Mouse (Mus musculus): ENCODE results near the gene Nfatc3. TPM values are rescaled to one million over a fixed set of nuclear protein-coding genes. Genes with fewer than 3 reads are reported as not detected.

The Nfatc3 gene
- polyA plus RNA-seq, 1 experiment from 2014 or later = 8.9 TPM

GRCm38 (mm10) chr8:106127054-106127453 lies 68.4 kb downstream of the Nfatc3 start:
- Histone ChIP-seq H3K27ac (ENCODE audit: low read depth, low read length) (no peak overlapping the region), H3K4me3 (ENCODE audit: low read length) (no peak overlapping the region), H3K9me3 (ENCODE audit: control insufficient read depth, low read length) (no peaks in the 10 kb centered on the region), H3K4me2 (replicated peaks; ENCODE audit: low read depth, low read length) (no peak overlapping the region), H3K36me3 (ENCODE audit: control insufficient read depth, insufficient read depth, low read length) (peaks cover 46% of the 10 kb centered on the region), H3K4me1 (ENCODE audit: control insufficient read depth, insufficient read depth, low read length) (no peaks in the 10 kb centered on the region), H3K9ac (ENCODE audit: low read depth, low read length) (no peak overlapping the region), H3K27me3 (ENCODE audit: control insufficient read depth, insufficient read depth, low read length) (no peaks in the 10 kb centered on the region)
- ATAC-seq (ENCODE audit: low FRiP score, low TSS enrichment) = no peak
- WGBS = 75% methylated on average over 3 of the region's 3 CpGs

DNA sequence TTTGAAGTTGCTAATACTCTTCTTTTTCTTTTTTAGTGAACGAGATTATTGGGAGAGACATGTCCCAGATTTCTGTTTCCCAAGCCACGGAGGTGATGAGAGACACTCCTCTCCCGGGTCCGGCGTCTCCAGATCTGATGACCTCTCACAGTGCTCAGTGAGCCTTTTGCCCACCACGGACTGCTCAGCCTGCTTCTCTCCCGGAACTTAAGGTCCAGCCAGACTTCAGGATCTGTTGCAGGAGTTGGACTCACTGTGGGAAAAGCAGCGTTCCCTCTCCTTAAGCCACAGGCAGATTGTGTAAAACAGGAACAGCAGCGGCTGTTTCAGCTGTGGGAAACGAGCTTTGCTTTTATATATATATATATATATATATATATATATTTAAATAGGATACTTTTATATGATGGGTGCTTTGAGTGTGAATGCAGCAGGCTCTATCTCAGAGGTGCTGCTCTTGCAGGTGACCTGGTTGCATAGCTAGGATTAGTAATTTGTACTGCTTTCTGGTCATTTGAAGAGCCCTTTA lies 69.3 kb downstream of the Nfatc3 start:
- H3K9ac ChIP-seq (ENCODE audit: low read depth, low read length) = no peak overlapping the region
- H3K4me3 ChIP-seq (ENCODE audit: low read length) = no peak overlapping the region
- 94% methylated on average over 10 of the region's 10 CpGs for WGBS
- H3K27ac ChIP-seq (ENCODE audit: low read depth, low read length) = no peak overlapping the region
- H3K4me2 ChIP-seq (replicated peaks; ENCODE audit: low read depth, low read length) = no peak overlapping the region
- no peaks in the 10 kb centered on the region for H3K4me1 ChIP-seq (ENCODE audit: control insufficient read depth, insufficient read depth, low read length)
- no peak for ATAC-seq (ENCODE audit: low FRiP score, low TSS enrichment)
- H3K27me3 ChIP-seq (ENCODE audit: control insufficient read depth, insufficient read depth, low read length) = no peaks in the 10 kb centered on the region
- peaks cover 51% of the 10 kb centered on the region for H3K36me3 ChIP-seq (ENCODE audit: control insufficient read depth, insufficient read depth, low read length)
- no peaks in the 10 kb centered on the region for H3K9me3 ChIP-seq (ENCODE audit: control insufficient read depth, low read length)

DNA sequence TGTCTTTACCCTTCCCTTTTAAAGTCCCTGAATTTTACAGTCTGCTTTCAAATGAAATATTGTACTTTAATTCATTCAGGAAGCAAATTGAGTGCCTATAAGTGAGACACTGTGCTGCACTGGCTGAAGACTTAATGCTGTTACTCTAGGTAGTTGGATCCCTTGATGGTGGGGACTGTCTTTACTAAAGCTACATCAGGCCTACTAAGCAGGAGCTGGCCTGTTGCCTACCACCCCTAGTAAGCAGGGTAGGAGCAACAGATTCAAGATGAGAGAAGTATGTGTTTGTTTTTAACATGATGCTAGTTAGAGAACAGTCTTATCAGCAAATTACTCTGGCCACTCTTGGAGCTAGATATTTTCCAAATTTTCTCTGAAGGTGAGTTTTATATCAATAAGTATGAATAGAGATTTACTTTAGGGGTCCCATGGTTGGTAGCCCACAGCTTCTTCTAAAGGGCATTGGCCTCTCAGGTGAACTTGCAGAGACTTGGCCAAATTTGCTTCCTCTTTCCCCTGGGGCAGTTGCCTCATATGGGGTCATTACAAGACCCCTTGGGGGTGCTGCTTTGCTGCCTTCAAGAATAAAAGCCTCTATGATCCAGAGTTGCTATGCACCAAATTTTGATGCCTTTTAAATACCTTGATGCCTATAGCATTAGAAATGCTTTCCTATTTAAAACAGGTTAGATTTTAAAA lies 70.7 kb downstream of the Nfatc3 start:
- Histone ChIP-seq H3K4me2 (replicated peaks; ENCODE audit: low read depth, low read length) (no peak overlapping the region), H3K9ac (ENCODE audit: low read depth, low read length) (no peak overlapping the region), H3K36me3 (ENCODE audit: control insufficient read depth, insufficient read depth, low read length) (peaks cover 48% of the 10 kb centered on the region), H3K27me3 (ENCODE audit: control insufficient read depth, insufficient read depth, low read length) (no peaks in the 10 kb centered on the region; the same call in 1 of the 2 replicates), H3K27ac (ENCODE audit: low read depth, low read length) (no peak overlapping the region), H3K4me1 (ENCODE audit: control insufficient read depth, insufficient read depth, low read length) (no peaks in the 10 kb centered on the region), H3K9me3 (ENCODE audit: control insufficient read depth, low read length) (no peaks in the 10 kb centered on the region), H3K4me3 (ENCODE audit: low read length) (no peak overlapping the region)
- ATAC-seq (ENCODE audit: low FRiP score, low TSS enrichment) = no peak

- no peak overlapping the region for H3K4me2 ChIP-seq (replicated peaks; ENCODE audit: low read depth, low read length)
- ATAC-seq (ENCODE audit: low FRiP score, low TSS enrichment) = no peak
- no peaks in the 10 kb centered on the region for H3K4me1 ChIP-seq (ENCODE audit: control insufficient read depth, insufficient read depth, low read length)
- WGBS = 86% methylated on average over 2 of the region's 2 CpGs
- H3K9ac ChIP-seq (ENCODE audit: low read depth, low read length) = no peak overlapping the region
- no peak overlapping the region for H3K27ac ChIP-seq (ENCODE audit: low read depth, low read length)
- H3K4me3 ChIP-seq (ENCODE audit: low read length) = no peak overlapping the region
- no peaks in the 10 kb centered on the region for H3K9me3 ChIP-seq (ENCODE audit: control insufficient read depth, low read length)
- peaks cover 48% of the 10 kb centered on the region for H3K36me3 ChIP-seq (ENCODE audit: control insufficient read depth, insufficient read depth, low read length)
- H3K27me3 ChIP-seq (ENCODE audit: control insufficient read depth, insufficient read depth, low read length) = peaks cover 2% of the 10 kb centered on the region
Observed at GRCm38 (mm10) chr8:106129997-106130396, 71.4 kb downstream of the Nfatc3 start.

- H3K4me2 ChIP-seq (replicated peaks; ENCODE audit: low read depth, low read length) = no peak overlapping the region
- H3K27ac ChIP-seq (ENCODE audit: low read depth, low read length) = no peak overlapping the region
- H3K36me3 ChIP-seq (ENCODE audit: control insufficient read depth, insufficient read depth, low read length) = peaks cover 48% of the 10 kb centered on the region
- peaks cover 7% of the 10 kb centered on the region for H3K27me3 ChIP-seq (ENCODE audit: control insufficient read depth, insufficient read depth, low read length)
- no peak for ATAC-seq (ENCODE audit: low FRiP score, low TSS enrichment)
- H3K4me3 ChIP-seq (ENCODE audit: low read length) = no peak overlapping the region
- no peaks in the 10 kb centered on the region for H3K9me3 ChIP-seq (ENCODE audit: control insufficient read depth, low read length)
- no peaks in the 10 kb centered on the region; the same call in 1 of the 2 replicates for H3K4me1 ChIP-seq (ENCODE audit: control insufficient read depth, insufficient read depth, low read length)
- 82% methylated on average over 2 of the region's 2 CpGs for WGBS
- H3K9ac ChIP-seq (ENCODE audit: low read depth, low read length) = no peak overlapping the region
Observed at GRCm38 (mm10) chr8:106130505-106130904, 71.9 kb downstream of the Nfatc3 start.

- no peak overlapping the region for H3K4me3 ChIP-seq (ENCODE audit: low read length)
- no peak overlapping the region for H3K4me2 ChIP-seq (replicated peaks; ENCODE audit: low read depth, low read length)
- H3K9ac ChIP-seq (ENCODE audit: low read depth, low read length) = no peak overlapping the region
- peaks cover 5% of the 10 kb centered on the region; the same call in 1 of the 2 replicates for H3K4me1 ChIP-seq (ENCODE audit: control insufficient read depth, insufficient read depth, low read length)
- ATAC-seq (ENCODE audit: low FRiP score, low TSS enrichment) = no peak
- H3K27ac ChIP-seq (ENCODE audit: low read depth, low read length) = no peak overlapping the region
- H3K9me3 ChIP-seq (ENCODE audit: control insufficient read depth, low read length) = no peaks in the 10 kb centered on the region
- H3K27me3 ChIP-seq (ENCODE audit: control insufficient read depth, insufficient read depth, low read length) = peaks cover 12% of the 10 kb centered on the region
- peaks cover 45% of the 10 kb centered on the region for H3K36me3 ChIP-seq (ENCODE audit: control insufficient read depth, insufficient read depth, low read length)
- WGBS = 87% methylated on average over 4 of the region's 4 CpGs
Observed at GRCm38 (mm10) chr8:106131021-106131420, 72.4 kb downstream of the Nfatc3 start.

- peaks cover 11% of the 10 kb centered on the region; the same call in 1 of the 2 replicates for H3K4me1 ChIP-seq (ENCODE audit: control insufficient read depth, insufficient read depth, low read length)
- H3K9me3 ChIP-seq (ENCODE audit: control insufficient read depth, low read length) = no peaks in the 10 kb centered on the region
- WGBS = 87% methylated on average over 7 of the region's 7 CpGs
- H3K4me3 ChIP-seq (ENCODE audit: low read length) = no peak overlapping the region
- H3K27ac ChIP-seq (ENCODE audit: low read depth, low read length) = no peak overlapping the region
- no peak overlapping the region for H3K4me2 ChIP-seq (replicated peaks; ENCODE audit: low read depth, low read length)
- H3K36me3 ChIP-seq (ENCODE audit: control insufficient read depth, insufficient read depth, low read length) = peaks cover 45% of the 10 kb centered on the region
- ATAC-seq (ENCODE audit: low FRiP score, low TSS enrichment) = no peak
- no peak overlapping the region for H3K9ac ChIP-seq (ENCODE audit: low read depth, low read length)
- peaks cover 18% of the 10 kb centered on the region for H3K27me3 ChIP-seq (ENCODE audit: control insufficient read depth, insufficient read depth, low read length)
Observed at GRCm38 (mm10) chr8:106131488-106132222, 73.0 kb downstream of the Nfatc3 start.

DNA sequence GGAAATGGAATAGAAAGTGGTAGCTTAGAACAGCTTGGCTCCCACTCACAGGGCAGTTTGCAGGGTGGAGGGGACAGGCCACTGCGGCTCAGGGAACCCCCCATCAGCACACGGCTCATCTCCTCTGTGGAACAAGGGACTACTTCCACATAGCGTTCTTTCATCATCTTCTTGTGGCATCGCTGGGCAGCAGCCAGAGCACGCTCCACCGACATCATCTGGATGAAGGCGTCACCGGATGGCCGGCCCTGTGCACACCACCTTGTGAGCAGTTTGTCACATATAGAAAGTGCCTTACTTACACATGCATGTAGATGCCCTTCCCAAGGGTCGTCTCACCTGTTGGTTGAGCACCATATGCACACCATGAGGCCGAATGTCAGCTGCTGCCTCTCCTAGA lies 73.7 kb downstream of the Nfatc3 start:
- Histone ChIP-seq H3K36me3 (ENCODE audit: control insufficient read depth, insufficient read depth, low read length) (peaks cover 43% of the 10 kb centered on the region), H3K4me3 (ENCODE audit: low read length) (no peak overlapping the region)
- 88% methylated on average over 11 of the region's 11 CpGs for WGBS

DNA sequence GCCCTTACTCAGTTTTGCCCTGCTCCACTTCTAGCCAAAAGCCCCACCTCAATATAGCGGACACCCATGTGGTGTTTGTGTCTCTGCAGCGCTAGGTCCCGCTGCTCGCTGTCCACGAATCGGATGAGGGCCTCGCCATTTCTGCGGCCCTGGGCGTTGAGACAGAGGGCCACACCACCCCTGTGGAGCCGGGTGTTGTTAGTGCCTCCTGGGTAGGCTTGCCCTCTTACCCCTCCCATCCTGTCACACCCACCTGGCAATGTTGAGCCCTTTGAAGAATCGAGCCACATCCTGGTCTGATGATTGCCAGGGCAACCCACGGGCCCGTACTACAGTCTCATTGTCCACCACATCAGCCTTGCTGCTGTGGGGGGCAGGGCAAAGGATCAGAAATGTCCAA lies 74.9 kb downstream of the Nfatc3 start:
- H3K4me1 ChIP-seq (ENCODE audit: control insufficient read depth, insufficient read depth, low read length) = peaks cover 17% of the 10 kb centered on the region
- peaks cover 32% of the 10 kb centered on the region for H3K27me3 ChIP-seq (ENCODE audit: control insufficient read depth, insufficient read depth, low read length)
- H3K27ac ChIP-seq (ENCODE audit: low read depth, low read length) = no peak overlapping the region
- H3K36me3 ChIP-seq (ENCODE audit: control insufficient read depth, insufficient read depth, low read length) = peaks cover 31% of the 10 kb centered on the region
- ATAC-seq (ENCODE audit: low FRiP score, low TSS enrichment) = no peak
- no peaks in the 10 kb centered on the region for H3K9me3 ChIP-seq (ENCODE audit: control insufficient read depth, low read length)
- no peak overlapping the region for H3K4me3 ChIP-seq (ENCODE audit: low read length)
- H3K9ac ChIP-seq (ENCODE audit: low read depth, low read length) = no peak overlapping the region
- no peak overlapping the region for H3K4me2 ChIP-seq (replicated peaks; ENCODE audit: low read depth, low read length)
- WGBS = 65% methylated on average over 13 of the region's 13 CpGs

More for the DNA sequence above, 73.7 kb downstream of the Nfatc3 start:
- H3K9ac ChIP-seq (ENCODE audit: low read depth, low read length) = no peak overlapping the region
- H3K27ac ChIP-seq (ENCODE audit: low read depth, low read length) = no peak overlapping the region
- peaks cover 25% of the 10 kb centered on the region for H3K27me3 ChIP-seq (ENCODE audit: control insufficient read depth, insufficient read depth, low read length)
- no peaks in the 10 kb centered on the region for H3K9me3 ChIP-seq (ENCODE audit: control insufficient read depth, low read length)
- H3K4me2 ChIP-seq (replicated peaks; ENCODE audit: low read depth, low read length) = no peak overlapping the region
- H3K4me1 ChIP-seq (ENCODE audit: control insufficient read depth, insufficient read depth, low read length) = peaks cover 16% of the 10 kb centered on the region; the same call in 1 of the 2 replicates
- no peak for ATAC-seq (ENCODE audit: low FRiP score, low TSS enrichment)

All from kidney, embryonic 14.5 days (tissue).